Mouse (Mus musculus): Measurements from ENCODE around the gene Hax1. TPM values are rescaled to one million over a fixed set of nuclear protein-coding genes. Genes with fewer than 3 reads are reported as not detected.

Hax1 gene
- polyA plus RNA-seq, 1 experiment from 2014 or later = 182 TPM

GRCm38 (mm10) chr3:89957880-89958279, 40.7 kb downstream of the Hax1 start:
- peaks cover 40% of the 10 kb centered on the region for H3K4me1 ChIP-seq
- 97% methylated on average over 9 of the region's 9 CpGs for WGBS
- no peak overlapping the region for H3K4me3 ChIP-seq
- H3K36me3 ChIP-seq = peaks cover 70% of the 10 kb centered on the region
- H3K27ac ChIP-seq (replicated peaks) = no peak overlapping the region
- no peak for DNase-seq (ENCODE audit: low spot score)
- H3K27me3 ChIP-seq (ENCODE audit: low read depth, poor library complexity, severe bottlenecking) = no peaks in the 10 kb centered on the region
- no peaks in the 10 kb centered on the region for H3K9me3 ChIP-seq (replicated peaks)

GRCm38 (mm10) chr3:89956177-89956971, 42.2 kb downstream of the Hax1 start:
- no peak for DNase-seq (ENCODE audit: low spot score)
- peaks cover 85% of the 10 kb centered on the region for H3K36me3 ChIP-seq
- H3K4me1 ChIP-seq = peaks cover 25% of the 10 kb centered on the region
- H3K4me3 ChIP-seq = no peak overlapping the region
- WGBS = 94% methylated on average over 7 of the region's 7 CpGs
- no peak overlapping the region for H3K27ac ChIP-seq (replicated peaks)
- H3K27me3 ChIP-seq (ENCODE audit: low read depth, poor library complexity, severe bottlenecking) = no peaks in the 10 kb centered on the region
- no peaks in the 10 kb centered on the region for H3K9me3 ChIP-seq (replicated peaks)

GRCm38 (mm10) chr3:89953420-89953819, 45.2 kb downstream of the Hax1 start:
- no peaks in the 10 kb centered on the region for H3K4me1 ChIP-seq
- 6% methylated on average over 4 of the region's 4 CpGs for WGBS
- H3K9me3 ChIP-seq (replicated peaks) = no peaks in the 10 kb centered on the region
- DNase-seq (ENCODE audit: low spot score) = peak; percentile 78
- H3K4me3 ChIP-seq = no peak overlapping the region
- H3K27me3 ChIP-seq (ENCODE audit: low read depth, poor library complexity, severe bottlenecking) = no peaks in the 10 kb centered on the region
- H3K27ac ChIP-seq (replicated peaks) = no peak overlapping the region
- H3K36me3 ChIP-seq = peaks cover 100% of the 10 kb centered on the region

- DNase-seq (ENCODE audit: low spot score) = no peak
- Histone ChIP-seq H3K4me3 (no peak overlapping the region), H3K9me3 (replicated peaks) (no peaks in the 10 kb centered on the region), H3K27ac (replicated peaks) (no peak overlapping the region), H3K4me1 (no peaks in the 10 kb centered on the region), H3K36me3 (peaks cover 100% of the 10 kb centered on the region), H3K27me3 (ENCODE audit: low read depth, poor library complexity, severe bottlenecking) (no peaks in the 10 kb centered on the region)
- WGBS = 96% methylated on average over 6 of the region's 6 CpGs
Measured at GRCm38 (mm10) chr3:89948655-89949054, 49.9 kb downstream of the Hax1 start.

- 90% methylated on average over 11 of the region's 11 CpGs for WGBS
- H3K9me3 ChIP-seq (replicated peaks) = no peaks in the 10 kb centered on the region
- H3K4me1 ChIP-seq = no peaks in the 10 kb centered on the region
- no peaks in the 10 kb centered on the region for H3K27me3 ChIP-seq (ENCODE audit: low read depth, poor library complexity, severe bottlenecking)
- peaks cover 100% of the 10 kb centered on the region for H3K36me3 ChIP-seq
- H3K27ac ChIP-seq (replicated peaks) = no peak overlapping the region
- DNase-seq (ENCODE audit: low spot score) = no peak
- no peak overlapping the region for H3K4me3 ChIP-seq
Measured at GRCm38 (mm10) chr3:89948021-89948420, 50.6 kb downstream of the Hax1 start.

Small RNA genes within 50 kb of the gene (microRNA-seq; reads per million reads assigned to microRNA genes)
- gene Mir7669 = 3.3 reads per million, percentile 4 among the genes with 10 or more reads in this experiment

Other genes with a start within 250 kb of the Hax1 start
- gene Chrnb2, start 234.1 kb downstream of the Hax1 start, polyA plus RNA-seq (2016; fragmentation: Nextera tagmentation; extraction: Ambion mirVana) = 5.9 and 11.3 TPM in 2 replicates
- 12.5 and 12.9 TPM in 2 replicates for gene Ube2q1, start 225.2 kb downstream of the Hax1 start, polyA plus RNA-seq (2016; fragmentation: Nextera tagmentation; extraction: Ambion mirVana)
- 2.0 and 2.1 TPM in 2 replicates for gene She, start 167.4 kb downstream of the Hax1 start, polyA plus RNA-seq (2016; fragmentation: Nextera tagmentation; extraction: Ambion mirVana)
- gene Il6ra, start 85.6 kb downstream of the Hax1 start, polyA plus RNA-seq (2016; fragmentation: Nextera tagmentation; extraction: Ambion mirVana) = 0.39 and 0.52 TPM in 2 replicates
- 12.4 and 12.9 TPM in 2 replicates for gene Atp8b2, start 35.3 kb downstream of the Hax1 start, polyA plus RNA-seq (2016; fragmentation: Nextera tagmentation; extraction: Ambion mirVana)
- 235 and 237 TPM in 2 replicates for gene 4933434E20Rik, start 52.9 kb upstream of the Hax1 start, polyA plus RNA-seq (2016; fragmentation: Nextera tagmentation; extraction: Ambion mirVana)
- 196 and 204 TPM in 2 replicates for gene Ubap2l, start 53.8 kb upstream of the Hax1 start, polyA plus RNA-seq (2016; fragmentation: Nextera tagmentation; extraction: Ambion mirVana)
- gene Tpm3, start 73.9 kb upstream of the Hax1 start, polyA plus RNA-seq (2016; fragmentation: Nextera tagmentation; extraction: Ambion mirVana) = 576 and 578 TPM in 2 replicates
- gene Nup210l, start 105.4 kb upstream of the Hax1 start, polyA plus RNA-seq (2016; fragmentation: Nextera tagmentation; extraction: Ambion mirVana) = 0.43 and 0.62 TPM in 2 replicates
- 1,039 and 1,132 TPM in 2 replicates for gene Rps27, start 214.9 kb upstream of the Hax1 start, polyA plus RNA-seq (2016; fragmentation: Nextera tagmentation; extraction: Ambion mirVana)
- gene Rab13, start 214.9 kb upstream of the Hax1 start, polyA plus RNA-seq (2016; fragmentation: Nextera tagmentation; extraction: Ambion mirVana) = 25.8 and 26.8 TPM in 2 replicates
- gene Jtb, start 232.8 kb upstream of the Hax1 start, polyA plus RNA-seq (2016; fragmentation: Nextera tagmentation; extraction: Ambion mirVana) = 93.6 and 96.3 TPM in 2 replicates
- 4.6 and 4.9 TPM in 2 replicates for gene Creb3l4, start 244.7 kb upstream of the Hax1 start, polyA plus RNA-seq (2016; fragmentation: Nextera tagmentation; extraction: Ambion mirVana)
- 69.6 and 81.8 TPM in 2 replicates for gene Slc39a1, start 249.4 kb upstream of the Hax1 start, polyA plus RNA-seq (2016; fragmentation: Nextera tagmentation; extraction: Ambion mirVana)